Mouse (Mus musculus): ENCODE results near the gene Morc2a.

Gene Morc2a

GRCm38 (mm10) chr11:3684723-3685430, 35.9 kb downstream of the Morc2a start:
- no peak for DNase-seq

DNA sequence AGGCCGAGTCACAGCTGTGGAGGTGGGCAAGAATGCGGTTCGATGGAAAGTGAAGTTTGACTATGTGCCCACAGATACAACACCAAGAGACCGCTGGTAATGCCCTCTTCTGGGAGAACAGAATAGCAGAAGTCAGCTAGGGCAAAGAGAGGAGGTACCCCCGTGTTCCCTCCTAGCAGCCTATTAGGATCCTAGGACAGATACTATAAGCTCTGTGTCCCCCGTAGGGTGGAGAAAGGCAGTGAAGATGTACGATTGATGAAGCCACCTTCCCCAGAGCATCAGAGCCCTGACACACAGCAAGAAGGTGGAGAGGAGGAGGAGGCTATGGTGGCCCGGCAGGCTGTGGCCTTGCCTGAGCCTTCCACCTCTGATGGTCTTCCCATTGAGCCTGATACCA, 36.4 kb downstream of the Morc2a start:
- no peak for DNase-seq

- no peak for DNase-seq
Measured at GRCm38 (mm10) chr11:3686318-3686717, 37.3 kb downstream of the Morc2a start.

DNA sequence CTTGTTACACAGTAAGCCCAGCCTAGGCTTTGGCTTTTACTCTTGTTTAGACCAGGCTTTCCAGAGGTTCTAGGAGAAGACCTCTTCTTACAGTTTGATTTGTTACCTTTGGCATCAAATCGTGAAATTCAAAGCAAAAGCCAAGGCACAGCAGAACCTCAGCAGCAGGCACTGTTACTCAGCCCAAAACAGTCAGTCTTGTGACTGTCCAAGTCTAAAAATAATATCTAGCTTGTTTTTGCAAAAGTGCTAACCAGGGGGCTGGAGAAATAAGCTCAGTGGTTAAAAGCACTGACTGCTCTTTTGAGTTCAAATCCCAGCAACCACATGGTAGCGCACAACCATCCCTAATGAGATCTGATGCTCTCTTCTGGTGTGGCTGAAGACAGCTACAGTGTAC, 37.9 kb downstream of the Morc2a start:
- no peak for DNase-seq

- DNase-seq, result no peak
Measured at GRCm38 (mm10) chr11:3691746-3692145, 42.8 kb downstream of the Morc2a start.

DNA sequence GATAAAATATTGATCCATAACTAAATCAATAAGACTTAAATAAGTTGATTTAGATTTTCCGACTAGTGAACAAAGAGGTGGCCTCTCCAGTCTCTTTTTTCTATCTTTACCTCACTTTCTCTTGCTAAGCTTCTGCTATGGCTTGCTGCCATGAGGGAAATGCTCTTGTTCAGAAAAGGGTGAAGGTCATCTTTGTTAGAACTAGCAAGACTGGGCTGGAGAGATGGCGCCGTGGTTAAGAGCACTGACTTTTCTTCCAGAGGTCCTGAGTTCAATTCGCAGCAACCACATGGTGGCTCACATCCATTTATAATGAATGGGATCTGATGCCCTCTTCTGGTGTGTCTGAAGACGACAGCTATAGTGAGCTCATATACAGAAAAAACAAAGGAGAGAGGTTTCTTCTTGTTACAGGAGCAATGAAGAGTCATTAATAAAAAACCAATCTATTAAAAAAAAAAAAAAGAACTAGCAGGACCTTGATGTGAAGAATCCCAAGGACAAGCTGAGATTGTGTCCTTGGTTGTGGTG, 47.2 kb downstream of the Morc2a start:
- DNase-seq, result no peak

GRCm38 (mm10) chr11:3697441-3697840, 48.5 kb downstream of the Morc2a start:
- DNase-seq, result no peak

DNA sequence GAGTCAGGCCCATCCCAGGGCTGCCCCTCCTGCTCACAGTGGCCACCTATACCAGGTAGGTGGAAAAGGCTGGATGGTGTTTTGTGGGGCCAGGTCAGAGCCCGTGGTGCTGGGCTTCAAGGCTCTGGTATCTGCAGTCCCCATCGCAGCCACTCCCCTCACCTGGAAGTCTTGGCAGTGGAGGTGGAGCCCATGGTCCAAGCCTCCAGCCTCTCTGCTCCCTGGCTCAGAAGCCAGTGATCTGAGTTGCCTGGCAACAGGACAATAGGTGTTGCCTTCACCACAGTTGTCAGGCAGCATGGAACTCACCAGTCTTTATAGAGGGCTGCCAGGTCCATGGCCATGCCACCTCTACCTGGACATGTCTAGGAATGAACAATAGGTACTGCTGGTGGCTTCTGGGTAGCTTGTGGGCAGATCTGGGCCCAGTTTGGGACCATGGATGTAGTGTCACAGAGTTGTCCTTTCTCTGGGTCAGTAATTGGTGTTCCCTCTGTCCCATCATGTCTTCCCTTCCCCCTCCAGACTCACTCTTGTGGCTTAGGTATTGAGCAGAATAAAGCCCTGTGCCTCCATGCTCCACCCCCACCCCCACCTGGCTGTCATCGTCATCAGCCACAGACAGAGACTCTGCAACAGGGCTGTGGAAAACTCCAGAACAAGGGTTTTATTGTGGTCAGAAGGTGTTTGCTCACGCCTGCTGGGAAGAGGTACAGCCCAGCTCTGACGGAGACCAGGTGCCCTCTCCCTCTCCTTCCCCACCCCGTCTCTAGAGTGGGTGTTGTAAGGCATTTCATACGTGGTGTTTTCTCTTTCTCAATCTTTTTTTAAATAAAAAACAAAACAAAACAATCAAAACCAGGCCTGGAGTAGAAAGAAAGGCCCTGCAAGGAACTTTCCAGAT, 54.4 kb downstream of the Morc2a start:
- no peak for DNase-seq

GRCm38 (mm10) chr11:3704404-3704803, 55.4 kb downstream of the Morc2a start:
- DNase-seq, result no peak

DNA sequence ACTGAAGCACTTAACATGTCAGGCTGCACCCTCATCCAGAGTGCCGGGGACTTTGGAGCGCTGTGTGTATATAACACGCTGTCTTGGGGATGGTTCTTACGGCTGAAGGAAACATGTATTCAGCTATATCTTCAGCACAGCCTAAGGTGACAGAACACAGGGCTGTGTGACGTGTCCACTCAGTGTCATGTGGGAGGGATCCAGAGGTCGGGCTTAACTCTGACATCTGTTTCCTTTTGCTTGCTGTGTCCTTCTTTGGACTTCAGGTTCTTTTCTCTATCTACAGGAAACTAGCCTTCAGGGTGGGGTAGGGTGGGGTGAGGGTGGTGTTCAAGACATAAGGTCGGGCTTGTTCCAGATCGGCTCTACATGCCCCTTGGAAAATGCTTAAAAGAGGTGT, 58.1 kb downstream of the Morc2a start:
- no peak for DNase-seq

GRCm38 (mm10) chr11:3710203-3710602, 61.2 kb downstream of the Morc2a start:
- DNase-seq, result no peak

DNA sequence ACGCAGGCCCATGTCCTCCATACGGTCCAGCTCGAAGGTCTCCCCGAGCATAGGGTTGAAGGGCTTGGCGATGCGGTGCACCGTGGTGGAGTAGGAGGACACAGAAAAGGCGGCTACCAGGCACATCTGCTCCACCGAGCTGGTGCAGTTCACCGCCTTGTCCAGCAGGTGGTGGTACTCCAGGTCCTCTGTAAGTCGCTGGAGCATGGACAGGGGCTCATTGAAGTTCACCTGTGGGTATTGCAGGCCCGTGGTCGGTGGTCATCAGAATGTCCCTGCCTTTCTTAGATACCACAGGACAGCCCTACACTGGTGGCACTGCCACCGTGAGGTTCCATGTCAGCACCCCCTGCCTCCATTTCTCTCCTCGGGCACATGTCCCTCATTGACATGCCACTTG, 65.5 kb downstream of the Morc2a start:
- DNase-seq, result peak; percentile 66

DNA sequence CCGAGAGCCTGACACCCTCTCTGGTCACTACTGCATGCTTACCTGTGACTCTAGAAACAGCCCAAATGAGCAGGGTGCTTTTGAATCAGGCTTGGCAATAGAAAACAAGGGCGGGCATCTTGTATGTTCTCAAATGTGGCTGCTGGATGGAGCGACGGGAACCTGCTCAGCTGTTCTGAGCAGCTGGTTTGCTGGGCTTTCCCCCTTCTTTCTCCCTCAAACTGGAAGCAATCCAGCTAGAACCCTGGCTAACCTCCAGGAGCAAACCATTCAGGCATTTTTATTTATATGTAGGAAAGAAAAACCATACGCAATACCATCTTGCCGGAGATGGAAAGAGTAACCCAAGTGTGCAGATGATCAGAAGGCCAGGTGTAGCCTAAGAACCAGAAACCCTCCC, 67.7 kb downstream of the Morc2a start:
- DNase-seq, result no peak

DNA sequence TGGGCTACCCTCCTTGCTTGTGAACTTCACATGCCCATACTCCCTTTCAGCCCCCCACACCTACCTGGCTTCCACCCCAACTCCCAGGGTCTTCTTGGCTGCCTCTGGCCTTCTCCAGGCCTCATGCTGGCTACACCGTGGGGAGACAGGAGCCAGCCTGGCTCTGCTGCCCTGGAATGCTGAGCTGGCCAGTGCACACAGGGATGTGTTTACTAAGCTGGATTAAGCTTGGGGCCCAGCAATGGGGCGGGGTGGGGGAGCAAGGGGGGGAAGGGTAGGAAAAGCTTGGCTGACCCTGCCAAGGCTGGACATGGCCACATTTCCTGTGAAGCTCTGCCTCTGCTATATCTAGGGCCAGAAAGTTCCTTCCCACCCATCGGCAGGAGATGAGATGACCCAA, 73.0 kb downstream of the Morc2a start:
- no peak for DNase-seq

DNA sequence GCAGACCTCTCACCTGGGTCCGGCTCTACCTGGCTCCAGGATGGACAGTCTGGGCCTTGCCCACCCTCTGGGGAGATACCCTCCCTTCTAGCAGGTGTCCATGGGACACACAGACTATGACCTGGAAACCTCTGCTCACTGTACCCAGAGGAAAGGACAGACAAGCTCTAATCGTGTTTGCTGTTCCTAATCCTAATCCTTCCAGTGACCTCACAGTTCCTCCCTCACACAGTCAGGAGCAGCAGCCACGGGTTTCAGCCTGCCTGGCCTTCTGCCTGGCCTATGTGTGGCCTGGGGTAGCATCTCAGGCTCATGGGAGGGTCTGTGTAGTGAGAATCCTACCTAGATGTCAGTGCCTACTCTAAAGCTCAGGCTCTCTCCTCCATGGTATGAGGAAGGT, 73.9 kb downstream of the Morc2a start:
- DNase-seq, result no peak

- no peak for DNase-seq
Measured at GRCm38 (mm10) chr11:3723910-3724309, 74.9 kb downstream of the Morc2a start.

DNA sequence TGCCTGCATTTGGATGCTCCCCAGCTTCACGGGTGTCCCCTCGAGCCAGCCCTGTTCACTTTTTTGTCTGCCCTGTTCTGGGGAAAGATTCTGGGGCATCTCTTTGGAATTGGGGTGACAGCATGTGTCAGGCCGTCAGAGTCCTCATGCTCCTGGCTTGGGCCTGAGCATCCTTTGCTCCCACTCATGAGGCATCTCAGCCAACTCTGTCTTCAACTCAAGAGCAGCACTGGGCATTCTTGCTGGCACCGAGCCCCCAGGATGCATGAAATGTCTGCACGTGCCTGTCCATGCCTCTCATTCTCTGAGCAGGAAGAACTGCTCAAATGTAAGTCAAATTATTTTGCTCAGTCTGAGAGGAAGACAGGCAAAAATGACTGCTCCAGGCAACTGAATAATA, 75.7 kb downstream of the Morc2a start:
- DNase-seq, result no peak

- DNase-seq, result no peak
Measured at GRCm38 (mm10) chr11:3725331-3726054, 76.5 kb downstream of the Morc2a start.

- no peak for DNase-seq
Measured at GRCm38 (mm10) chr11:3727438-3728105, 78.6 kb downstream of the Morc2a start.

GRCm38 (mm10) chr11:3731469-3731868, 82.5 kb downstream of the Morc2a start:
- DNase-seq, result no peak

GRCm38 (mm10) chr11:3733933-3734636, 85.1 kb downstream of the Morc2a start:
- DNase-seq, result no peak

- DNase-seq, result no peak
Measured at GRCm38 (mm10) chr11:3735715-3736114, 86.7 kb downstream of the Morc2a start.
